Mouse (Mus musculus): ENCODE measurements around the gene Olfr288.

Gene Olfr288

DNA sequence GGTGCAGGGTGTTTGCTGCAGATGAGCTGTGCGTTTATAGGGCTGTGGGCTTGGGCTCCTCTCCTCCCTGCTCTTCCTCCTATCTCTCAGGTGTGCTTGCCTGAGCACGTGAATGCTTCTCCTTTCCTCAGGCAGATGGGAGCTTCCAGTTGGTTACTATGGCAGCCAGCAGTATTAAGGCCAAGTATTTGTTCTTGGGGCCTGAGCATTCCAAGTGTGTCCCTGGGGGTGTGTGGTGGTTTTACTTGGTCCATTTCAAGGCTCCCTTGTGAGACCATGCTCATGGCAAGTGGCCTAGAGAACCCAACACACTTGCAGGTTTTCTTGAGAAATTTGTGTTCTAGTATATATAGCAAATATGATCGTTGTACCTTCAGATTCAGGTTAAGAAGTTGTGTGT lies at the start of gene Olfr288:
TSS of gene Olfr288 (minus strand) at position 101 of the 400 bp plus-strand sequence.
- no peak for DNase-seq (ENCODE audit: low spot score in 2 of 2)

GRCm38 (mm10) chr15:98235442-98235841 lies 40.1 kb upstream of the Olfr288 start:
- DNase-seq (ENCODE audit: low spot score in 2 of 2): no peak

- no peak for DNase-seq (ENCODE audit: low spot score in 2 of 2)
Measured at GRCm38 (mm10) chr15:98234350-98234749, 39.0 kb upstream of the Olfr288 start, which contains the start of gene Olfr286. TSS of gene Olfr286 (minus strand) at chr15:98234450.

DNA sequence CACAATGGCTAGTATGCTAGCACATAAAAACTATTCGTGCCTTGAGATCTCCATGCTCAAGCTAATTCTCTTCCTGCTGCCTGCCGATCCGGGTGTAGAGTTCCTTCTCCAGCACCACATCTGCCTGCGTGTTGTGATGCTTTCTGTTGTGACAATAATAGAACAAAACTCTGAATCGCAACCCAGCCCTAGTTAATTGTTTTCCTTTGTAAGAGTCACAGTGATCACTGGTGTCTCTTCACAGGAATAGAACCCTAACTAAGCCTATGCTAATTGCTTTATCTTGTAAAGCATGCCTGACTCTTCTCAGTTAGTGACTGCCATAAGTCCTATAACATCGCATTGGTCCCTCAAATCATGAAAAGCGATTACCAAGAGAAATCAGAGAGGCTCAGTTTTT lies 30.8 kb upstream of the Olfr288 start:
- no peak for DNase-seq (ENCODE audit: low spot score in 2 of 2)

DNA sequence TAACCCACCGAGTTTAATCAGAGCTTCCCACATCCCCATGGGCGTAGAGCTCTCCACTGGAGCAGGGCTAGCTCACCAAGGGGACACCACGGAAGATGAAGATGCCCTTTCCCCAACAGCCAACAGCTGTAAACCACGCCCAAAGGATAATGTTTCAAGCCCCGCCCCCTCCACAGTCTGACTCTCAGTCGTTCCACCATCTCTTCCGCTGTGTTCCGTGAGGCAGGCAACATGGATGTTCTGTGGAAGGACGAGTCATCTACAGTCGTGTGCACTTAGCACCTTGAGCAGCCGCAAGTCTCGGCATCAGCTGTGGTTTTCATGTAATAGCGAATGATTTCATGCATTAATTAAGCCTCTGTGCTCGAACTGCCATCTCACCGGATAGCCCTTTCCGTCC lies 30.3 kb upstream of the Olfr288 start:
- no peak for DNase-seq (ENCODE audit: low spot score in 2 of 2)

- no peak for DNase-seq (ENCODE audit: low spot score in 2 of 2)
Measured at GRCm38 (mm10) chr15:98222377-98222776, 27.0 kb upstream of the Olfr288 start.

GRCm38 (mm10) chr15:98220877-98221276 lies 25.5 kb upstream of the Olfr288 start, which contains the start of the genes Gm44579 and Olfr287:
TSS of gene Gm44579 (minus strand) at chr15:98220977.
TSS of gene Olfr287 (minus strand) at chr15:98221056.
- no peak for DNase-seq (ENCODE audit: low spot score in 2 of 2)

GRCm38 (mm10) chr15:98214130-98214529 lies 18.8 kb upstream of the Olfr288 start:
- no peak for DNase-seq (ENCODE audit: low spot score in 2 of 2)

- DNase-seq (ENCODE audit: low spot score in 2 of 2): no peak
Measured at GRCm38 (mm10) chr15:98213336-98213870, 18.1 kb upstream of the Olfr288 start.

- DNase-seq (ENCODE audit: low spot score in 2 of 2): no peak
Measured at GRCm38 (mm10) chr15:98209676-98210075, 14.3 kb upstream of the Olfr288 start.

DNA sequence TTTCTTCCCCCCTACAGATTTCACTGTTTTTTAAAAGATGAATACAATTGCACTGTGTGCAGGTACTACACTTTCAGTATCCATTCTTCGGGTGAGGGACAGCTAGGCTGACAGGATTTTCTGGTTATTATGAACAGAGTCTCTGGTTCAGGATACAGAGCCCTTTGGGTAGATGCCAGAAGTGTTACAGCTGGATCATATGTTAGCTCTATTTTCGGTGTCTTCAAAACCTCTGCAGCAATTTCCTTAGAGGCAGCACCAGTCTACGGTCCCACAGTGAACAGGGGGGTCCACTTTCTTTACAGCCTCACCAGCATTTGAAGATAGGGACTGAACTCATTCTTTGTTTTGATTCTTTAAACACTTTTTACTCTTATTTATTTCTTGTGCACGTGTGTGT lies 10.9 kb downstream of the Olfr288 start:
- no peak for DNase-seq (ENCODE audit: low spot score in 2 of 2)

GRCm38 (mm10) chr15:98181856-98182570 lies 13.3 kb downstream of the Olfr288 start:
- no peak for DNase-seq (ENCODE audit: low spot score in 2 of 2)

DNA sequence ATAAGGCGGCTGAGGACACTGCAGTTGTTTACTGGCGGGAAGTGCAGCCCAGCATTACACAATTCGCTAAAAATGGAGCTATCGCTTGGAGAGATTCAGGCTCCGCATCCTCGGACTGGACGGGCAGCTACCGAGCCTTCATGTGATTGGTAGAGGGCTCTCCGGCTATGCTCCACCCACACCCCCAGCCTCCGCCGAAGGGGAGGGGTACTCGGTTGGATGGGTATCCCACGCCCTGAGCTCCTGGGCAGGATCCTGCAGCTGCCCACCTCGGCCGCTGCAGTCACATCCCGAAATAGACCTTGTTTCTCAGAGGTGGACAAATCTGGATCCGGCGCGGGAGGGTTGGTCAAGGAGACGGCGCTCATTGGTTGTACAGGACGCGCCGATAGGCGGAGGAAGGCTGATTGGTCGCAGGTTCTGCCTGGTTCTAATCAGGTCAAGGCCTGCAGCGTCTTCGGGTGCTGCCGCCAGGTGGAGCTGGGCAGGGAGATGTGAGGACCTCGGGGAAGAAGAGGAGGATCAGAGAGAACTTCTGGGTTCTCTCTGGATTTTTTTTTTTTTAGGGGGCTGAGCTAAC lies 14.1 kb downstream of the Olfr288 start:
- DNase-seq (ENCODE audit: low spot score in 2 of 2): peak; percentile 90 to 95

DNA sequence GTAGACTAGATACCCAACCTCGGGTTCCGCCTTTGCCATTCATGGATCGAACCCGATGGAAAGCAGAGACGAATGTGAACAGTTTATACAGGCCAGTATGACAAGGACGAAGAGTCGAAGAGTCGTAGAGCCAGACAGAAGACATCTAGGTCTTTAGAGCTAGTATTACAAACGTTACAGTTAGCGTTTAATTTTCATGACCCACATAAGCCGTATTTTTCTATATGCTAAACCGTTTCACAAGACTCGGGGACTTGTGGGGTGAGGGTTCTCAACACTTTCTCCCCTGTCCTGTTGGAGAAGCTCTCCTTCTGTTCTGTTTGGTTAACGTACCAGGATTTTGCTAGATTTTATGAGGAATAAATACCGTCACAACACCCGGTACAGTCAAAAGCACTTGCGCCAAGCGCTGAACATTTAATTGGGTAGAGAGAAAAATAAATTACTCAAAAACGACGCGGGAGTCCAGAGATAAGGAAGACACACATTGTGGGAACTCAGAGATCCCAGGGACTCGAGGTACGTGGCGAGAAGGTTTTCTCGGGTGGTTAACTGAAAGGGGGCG lies 14.7 kb downstream of the Olfr288 start:
- DNase-seq (ENCODE audit: low spot score in 2 of 2): no peak

GRCm38 (mm10) chr15:98177320-98177719 lies 18.0 kb downstream of the Olfr288 start:
- DNase-seq (ENCODE audit: low spot score in 2 of 2): no peak

GRCm38 (mm10) chr15:98173821-98174220 lies 21.5 kb downstream of the Olfr288 start:
- no peak for DNase-seq (ENCODE audit: low spot score in 2 of 2)

- DNase-seq (ENCODE audit: low spot score in 2 of 2): no peak
Measured at GRCm38 (mm10) chr15:98172113-98172512, 23.2 kb downstream of the Olfr288 start.

DNA sequence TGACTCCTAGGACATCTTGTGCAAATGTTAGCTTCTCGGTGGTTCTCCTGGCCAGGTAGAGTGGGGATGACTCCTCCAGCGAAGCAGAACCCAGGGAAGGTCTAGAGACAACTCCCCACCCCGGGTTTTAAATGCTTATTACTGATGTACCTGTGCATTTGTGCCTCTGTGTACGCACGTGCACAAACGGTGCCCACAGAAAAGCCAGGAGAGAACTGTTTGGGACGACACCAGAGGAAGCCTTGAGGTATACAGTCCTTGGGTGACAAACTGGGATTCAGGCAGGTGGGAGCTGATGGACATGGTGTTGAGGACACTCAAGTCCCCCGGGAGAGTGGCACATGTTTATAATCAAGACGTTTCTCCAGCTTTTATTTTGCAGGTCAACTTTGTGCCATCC lies 24.4 kb downstream of the Olfr288 start:
- DNase-seq (ENCODE audit: low spot score in 2 of 2): no peak

GRCm38 (mm10) chr15:98170365-98170764 lies 25.0 kb downstream of the Olfr288 start:
- DNase-seq (ENCODE audit: low spot score in 2 of 2): no peak

- no peak for DNase-seq (ENCODE audit: low spot score in 2 of 2)
Measured at GRCm38 (mm10) chr15:98168622-98169004, 26.7 kb downstream of the Olfr288 start.

- peak; percentile 62 to 68 for DNase-seq (ENCODE audit: low spot score in 2 of 2)
Measured at GRCm38 (mm10) chr15:98167645-98168621, 27.4 kb downstream of the Olfr288 start.
